Mouse (Mus musculus): ENCODE measurements around the gene Nudt5. TPM values are rescaled to one million over a fixed set of nuclear protein-coding genes. Genes with fewer than 3 reads are reported as not detected.

Gene Nudt5
- total RNA-seq (2023): 10 to 100 TPM; 16.5 to 18.0 TPM

DNA sequence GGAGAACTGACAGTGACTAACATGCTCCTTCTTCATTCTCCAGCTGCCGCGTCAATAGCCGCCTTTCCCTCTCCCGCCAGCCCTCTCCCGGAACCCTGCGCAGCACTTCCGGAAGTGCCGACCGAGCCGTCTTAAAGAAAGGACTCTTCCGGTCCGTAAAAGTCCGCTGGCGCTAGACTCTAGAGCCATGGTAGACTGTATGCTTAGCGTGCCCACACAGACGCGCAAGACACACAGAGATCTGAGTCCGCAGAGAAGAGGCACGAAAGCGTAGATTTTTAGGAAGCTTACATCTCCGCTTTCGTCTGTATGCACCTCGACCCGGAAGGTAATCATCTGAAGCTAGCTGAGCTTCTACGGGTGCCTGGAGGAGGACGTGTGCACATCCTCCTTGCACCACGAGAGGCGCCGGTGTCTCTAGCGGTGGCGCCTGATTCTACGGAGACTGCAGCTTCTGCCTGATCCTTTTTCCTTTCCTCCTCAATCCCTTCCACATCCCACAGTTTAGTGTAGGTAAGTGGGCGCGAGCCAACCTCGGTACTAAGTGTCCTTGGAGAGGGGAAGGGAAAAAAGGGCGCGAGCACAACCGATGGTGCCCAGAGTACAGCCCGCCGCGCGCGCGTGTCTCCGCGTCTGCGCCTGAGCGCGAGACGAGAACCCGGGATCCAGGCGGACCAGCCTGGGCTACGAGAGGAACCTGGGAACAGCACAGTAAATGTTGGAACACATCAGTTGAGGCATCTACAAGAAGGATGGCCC is at the start of gene Nudt5, which contains the start of gene Cdc123:
Gene Nudt5 (plus strand): TSS at position 147 of the 759 bp plus-strand sequence.
Gene Cdc123 (minus strand): TSS at position 292 of the 759 bp plus-strand sequence.

DNA sequence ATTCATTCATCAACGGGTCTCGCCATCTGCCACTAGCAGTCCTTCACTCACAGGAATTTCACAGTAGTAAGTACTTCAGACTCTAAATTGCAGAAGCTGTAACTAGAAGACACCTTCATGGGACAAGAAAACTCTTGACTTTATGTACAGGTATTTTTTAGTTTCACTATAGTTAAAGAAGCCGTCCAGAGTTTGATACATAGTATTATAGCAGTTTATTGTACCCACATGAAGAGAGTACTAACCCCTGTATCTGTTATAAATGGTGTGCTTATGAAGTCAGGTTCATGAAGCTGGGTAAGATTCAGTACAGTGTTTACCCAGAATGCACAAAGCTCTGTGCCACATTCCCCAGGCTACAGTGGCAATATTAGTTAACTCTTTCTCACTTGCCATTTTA is 18.0 kb downstream of the Nudt5 start, which contains the start of gene Gm13199:
Gene Gm13199 (minus strand): TSS at position 101 of the 400 bp plus-strand sequence.

DNA sequence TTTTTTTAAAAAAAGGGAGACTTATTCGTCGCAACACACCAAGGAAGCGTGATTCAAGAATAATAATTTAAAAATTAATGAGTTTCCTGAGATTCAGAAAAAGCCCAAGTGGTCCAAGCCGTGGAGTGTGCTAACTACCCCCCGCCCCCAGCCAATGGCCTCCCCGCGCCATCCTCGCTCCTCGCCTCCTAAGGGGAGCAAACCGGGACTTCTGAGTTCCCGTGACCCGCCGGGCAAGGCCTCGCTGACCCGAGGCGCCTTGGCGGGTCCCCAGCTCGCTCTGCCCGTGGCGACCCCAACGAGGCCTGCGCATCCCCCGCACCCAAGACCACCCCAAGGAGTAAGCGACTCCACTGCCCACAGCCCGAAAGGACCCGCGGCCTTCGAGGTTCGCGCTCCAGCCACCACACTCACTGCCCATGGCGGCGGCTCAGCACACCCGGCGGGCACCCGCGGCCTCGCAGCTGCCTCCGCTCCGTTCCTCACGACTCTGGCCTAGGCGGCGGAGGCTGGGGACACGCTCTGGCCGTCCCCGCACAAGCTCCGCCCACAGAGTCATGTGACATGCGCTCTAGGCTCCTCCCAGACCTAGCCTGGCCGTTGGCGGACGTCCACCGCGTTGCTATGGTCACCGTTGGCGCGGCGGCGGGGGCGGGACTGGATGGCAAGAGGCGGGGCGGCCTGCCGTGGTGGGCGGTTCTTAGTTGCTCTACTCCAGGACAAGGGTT is 50.2 kb downstream of the Nudt5 start, which contains the start of gene Sec61a2:
Gene Sec61a2 (minus strand): TSS at position 590 of the 728 bp plus-strand sequence.

Other genes with a start within 250 kb of the Nudt5 start
- 100 to 1,000 TPM; 128 to 130 TPM for gene Camk1d, start 130.5 kb upstream of the Nudt5 start, total RNA-seq (2023)
- gene Cdc123, start 145 bp downstream of the Nudt5 start, total RNA-seq (2023): 10 to 100 TPM; 72.0 to 74.9 TPM
- 1 to 10 TPM in 1 of 2 experiments, not detected in 1; 1.5 TPM for gene Gm13199, start 17.9 kb downstream of the Nudt5 start, total RNA-seq (2023)
- 10 to 100 TPM; 18.8 to 25.3 TPM for gene Sec61a2, start 50.4 kb downstream of the Nudt5 start, total RNA-seq (2023)
- under 1 TPM; 0.52 to 0.70 TPM for gene Dhtkd1, start 97.8 kb downstream of the Nudt5 start, total RNA-seq (2023)
- 10 to 100 TPM; 27.1 to 28.2 TPM for gene Upf2, start 106.5 kb downstream of the Nudt5 start, total RNA-seq (2023)

Measured in monocyte, adult 59 days (primary cell).